Mouse (Mus musculus) ES-E14 (cell line): ENCODE data around the gene Rps10. TPM values are rescaled to one million over a fixed set of nuclear protein-coding genes. Genes with fewer than 3 reads are reported as not detected.
A peak's percentile ranks its signal among the peaks of the same experiment; 100 is the strongest.

ENCODE experiments used
- DNase-seq: peaks from one replicate; pipeline ENCODE4 v3.0.0-alpha.2; 2013; ENCODE audit warnings: low read depth, low spot score
- H3K27ac ChIP-seq: 2 replicates; pipeline ENCODE4 v1.5.1; 2012; ENCODE audit warnings: low read depth, mild to moderate bottlenecking, low read length, moderate library complexity, mixed read lengths; ENCODE audit not compliant: poor library complexity, insufficient read depth, severe bottlenecking
- H3K36me3 ChIP-seq: 2 replicates; pipeline ENCODE4 v1.6.1; 2012; ENCODE audit warnings: mild to moderate bottlenecking, low read length, moderate library complexity, mixed read lengths; ENCODE audit not compliant: control insufficient read depth, poor library complexity, insufficient read depth, severe bottlenecking
- H3K4me1 ChIP-seq, 2 experiments: fragments of 150-350 bp in 1 of 2; sonication (generic) in 1 of 2; 2 replicates each; pipeline ENCODE4 v1.6.1; 2012; ENCODE audit warnings: low read length in 2 of 2, mild to moderate bottlenecking in 1 of 2, mixed read lengths in 1 of 2; ENCODE audit not compliant: control insufficient read depth in 2 of 2, insufficient read depth in 2 of 2, poor library complexity in 1 of 2
- H3K4me3 ChIP-seq, 2 experiments: fragments of 150-350 bp in 1 of 2; sonication (generic) in 1 of 2; 2 replicates each; pipeline ENCODE4 v1.5.1; 2012; ENCODE audit warnings: low read length in 2 of 2, low read depth in 1 of 2, mild to moderate bottlenecking in 1 of 2, mixed read lengths in 1 of 2; ENCODE audit not compliant: insufficient read depth in 1 of 2, poor library complexity in 1 of 2, severe bottlenecking in 1 of 2
- H3K9ac ChIP-seq: 2 replicates; pipeline ENCODE4 v1.6.1; 2012; ENCODE audit warnings: low read depth, mild to moderate bottlenecking, low read length, mixed read lengths; ENCODE audit not compliant: poor library complexity, insufficient read depth, severe bottlenecking
- H3K9me3 ChIP-seq: fragments of 150-350 bp; sonication (generic); 2 replicates; pipeline ENCODE4 v1.6.1; 2012; ENCODE audit warnings: low read depth, mild to moderate bottlenecking, low read length; ENCODE audit not compliant: control insufficient read depth, insufficient read depth
- CHD2 ChIP-seq: IDR thresholded peaks from 2 replicates; pipeline ENCODE4 v1.6.1; 2014; ENCODE audit warnings: mild to moderate bottlenecking, low read depth, low read length, inconsistent platforms
- HCFC1 ChIP-seq: IDR thresholded peaks from 2 replicates; pipeline ENCODE4 v1.6.1; 2012; ENCODE audit warnings: low read length, inconsistent platforms, borderline replicate concordance; ENCODE audit not compliant: insufficient read depth
- MAFK ChIP-seq: IDR thresholded peaks from 2 replicates; pipeline ENCODE4 v1.6.1; 2014; ENCODE audit warnings: mild to moderate bottlenecking, low read depth, low read length, inconsistent platforms; ENCODE audit not compliant: insufficient read depth
- ZC3H11A ChIP-seq: IDR thresholded peaks from 2 replicates; pipeline ENCODE4 v1.6.1; 2012; ENCODE audit warnings: low read depth, mild to moderate bottlenecking, inconsistent platforms, low read length, borderline replicate concordance
- ZNF384 ChIP-seq: IDR thresholded peaks from 2 replicates; pipeline ENCODE4 v1.6.1; 2012; ENCODE audit warnings: low read depth, low read length, inconsistent platforms
- in situ Hi-C, 2 experiments: fragments of 600-800 bp; cut with MboI; formaldehyde crosslinking; loops; one replicate each; pipeline ENCODE4 v1.15.1; 2025; ENCODE audit warnings: low sequenced_read_pairs in 2 of 2, inconsistent platforms in 1 of 2; ENCODE audit not compliant: unreplicated experiment in 2 of 2
- total RNA-seq: library from RNA; depleted of rRNA; stranded (reverse); fragments of 300-350 nt; gene quantifications from 2 replicates; pipeline ENCODE4 v1.2.3, GENCODE M21; 2012

Rps10 gene
- total RNA-seq, 1 experiment, result 1,842 TPM

DNA sequence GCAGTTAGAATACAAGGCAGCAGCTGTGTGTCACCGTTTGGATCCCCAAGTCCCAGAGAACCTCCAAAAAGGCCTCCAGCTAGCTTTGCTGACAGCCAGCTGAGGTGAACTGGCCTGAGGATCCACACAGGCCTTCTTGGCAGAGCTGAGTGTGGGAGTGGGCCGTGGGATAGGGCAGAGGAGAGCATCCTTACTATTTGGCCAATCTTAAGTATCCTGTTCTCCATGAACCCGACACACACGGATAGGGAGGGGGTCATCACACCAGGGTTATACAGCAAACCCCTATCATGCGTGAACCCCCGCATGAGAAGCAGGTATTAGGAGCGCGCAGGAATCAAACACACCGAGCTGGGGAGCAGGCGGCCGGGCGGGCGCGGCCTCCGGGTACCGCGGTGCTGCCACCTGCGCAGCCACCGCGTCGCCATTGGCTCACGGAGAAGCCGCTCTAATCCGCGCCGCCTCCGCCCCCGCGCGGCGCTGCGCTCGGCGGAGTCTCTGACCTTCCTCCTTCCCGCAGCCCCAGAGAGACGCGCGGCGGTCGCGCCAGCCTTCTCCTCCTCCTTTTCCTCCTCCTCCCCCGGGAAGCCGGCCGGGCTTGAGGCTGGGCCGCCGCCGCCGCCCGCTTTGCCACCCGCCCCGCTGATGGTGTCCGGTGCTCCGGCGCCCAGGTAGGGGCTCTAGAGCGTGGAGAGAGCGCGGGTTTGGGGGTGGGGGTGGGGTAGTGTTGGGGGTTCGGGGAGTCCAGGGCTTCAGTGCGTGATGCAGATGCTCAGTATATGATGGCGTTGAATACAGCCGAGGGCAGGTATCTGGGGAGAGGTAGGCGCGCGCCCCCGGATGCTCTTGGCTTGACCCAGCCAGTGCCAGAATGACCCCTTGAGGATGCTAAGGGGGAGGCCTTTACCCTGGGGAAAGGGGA, 18.9 kb upstream of the Rps10 start, which contains the start of gene Pacsin1:
Gene Pacsin1, plus strand, starts transcription at position 421 of the 922 bp plus-strand sequence.
- Histone ChIP-seq H3K4me1 (peaks cover 1 to 15% of the 10 kb centered on the region in 2 experiments; a peak in 1 of 4 replicates), H3K4me3 (peak within 1 kb of the TSS; percentile 68 to 72), H3K27ac (no peak within 1 kb of the TSS), H3K9ac (peak within 1 kb of the TSS; percentile 39), H3K36me3 (no peaks in the 10 kb centered on the region), H3K9me3 (no peaks in the 10 kb centered on the region)
- TF ChIP-seq CHD2, result no peak
- no peak for TF ChIP-seq MAFK
- no peak for TF ChIP-seq ZC3H11A
- TF ChIP-seq HCFC1, result no peak
- no peak for TF ChIP-seq ZNF384
- DNase-seq, result no peak
- in situ Hi-C loops, result no loop called here

DNA sequence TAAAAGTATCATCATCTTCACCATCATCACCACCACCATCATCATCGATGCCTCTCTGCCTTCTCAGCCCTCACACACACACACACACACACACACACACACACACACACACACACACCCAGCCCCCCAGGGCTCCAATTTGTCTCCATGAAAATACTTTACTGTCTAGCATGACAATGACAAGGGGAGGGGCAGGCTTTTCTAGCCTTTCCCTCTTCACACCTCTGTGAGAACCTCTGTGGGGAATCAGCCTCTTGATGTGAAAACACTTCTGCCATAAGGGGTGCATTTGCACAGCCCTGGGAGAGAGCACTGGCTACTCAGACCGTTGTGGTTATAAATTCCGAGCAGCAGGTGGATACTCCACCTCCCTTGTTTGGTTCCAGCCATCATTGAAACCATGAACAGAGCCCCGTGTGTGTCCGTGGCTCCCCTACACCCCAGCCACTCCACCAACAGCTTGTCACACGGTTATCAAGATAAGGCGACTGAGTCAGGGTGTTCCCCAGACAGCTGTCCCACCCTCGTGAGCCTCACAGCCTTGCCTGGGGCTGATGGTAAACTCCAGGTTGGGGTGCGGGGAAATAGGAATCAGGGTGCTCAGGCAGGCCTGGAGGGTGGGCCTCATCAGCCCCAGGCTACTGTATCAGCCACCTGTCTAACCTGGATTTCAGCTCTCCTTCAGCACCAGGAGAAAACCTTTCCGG, 16.9 kb upstream of the Rps10 start:
- peaks cover 1 to 15% of the 10 kb centered on the region in 2 experiments; a peak in 1 of 4 replicates for H3K4me1 ChIP-seq
- no peak overlapping the region for H3K9ac ChIP-seq
- in situ Hi-C loops, result no loop called here
- H3K9me3 ChIP-seq, result no peaks in the 10 kb centered on the region
- no peak overlapping the region for H3K4me3 ChIP-seq
- DNase-seq, result no peak
- H3K36me3 ChIP-seq, result no peaks in the 10 kb centered on the region
- no peak overlapping the region for H3K27ac ChIP-seq
- TF ChIP-seq ZC3H11A (no peak), HCFC1 (no peak), ZNF384 (no peak), MAFK (no peak), CHD2 (no peak)

DNA sequence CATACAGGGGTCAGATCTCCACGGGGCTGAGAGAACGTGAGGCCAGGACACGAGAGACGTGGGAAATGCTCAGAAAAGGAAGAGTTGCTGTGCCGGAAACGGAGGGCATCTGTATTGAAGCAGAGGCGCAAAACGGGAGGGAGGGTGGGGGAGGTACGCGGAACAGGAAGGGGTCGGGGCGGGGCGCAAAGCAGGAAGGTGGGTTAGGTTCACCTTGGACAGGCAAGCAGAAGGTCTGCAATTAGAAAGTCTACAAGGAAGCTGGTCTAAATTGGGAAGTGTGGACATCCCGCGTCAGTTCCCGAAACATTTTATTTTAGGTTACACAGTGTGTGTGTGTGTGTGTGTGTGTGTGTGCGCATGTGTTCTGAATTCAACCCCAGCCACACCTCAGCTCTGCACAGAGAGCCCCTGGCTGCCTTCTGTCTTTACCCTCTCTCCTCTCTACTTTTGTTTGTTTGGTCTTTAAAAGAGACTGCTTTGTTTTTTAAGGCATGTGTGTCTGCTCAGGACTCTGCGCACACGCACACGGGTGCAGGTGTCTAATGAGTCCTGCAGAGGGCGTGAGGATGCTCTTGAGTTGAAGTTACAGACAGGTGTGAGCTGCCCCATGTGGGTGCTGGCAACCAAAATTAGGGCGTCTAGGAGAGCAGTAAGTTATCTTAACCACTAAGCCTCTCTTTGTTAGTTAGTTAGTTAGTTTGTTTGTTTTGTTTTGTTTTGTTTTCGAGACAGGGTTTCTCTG, 15.7 kb upstream of the Rps10 start:
- Histone ChIP-seq H3K4me1 (peaks cover 1 to 15% of the 10 kb centered on the region in 2 experiments; a peak in 1 of 4 replicates), H3K27ac (no peak overlapping the region), H3K9me3 (no peaks in the 10 kb centered on the region), H3K9ac (no peak overlapping the region), H3K4me3 (no peak overlapping the region; a peak in 1 of 4 replicates), H3K36me3 (no peaks in the 10 kb centered on the region)
- in situ Hi-C loops, result no loop called here
- DNase-seq, result no peak
- no peak for TF ChIP-seq ZNF384
- TF ChIP-seq CHD2, result no peak
- TF ChIP-seq ZC3H11A, result no peak
- no peak for TF ChIP-seq MAFK
- no peak for TF ChIP-seq HCFC1

DNA sequence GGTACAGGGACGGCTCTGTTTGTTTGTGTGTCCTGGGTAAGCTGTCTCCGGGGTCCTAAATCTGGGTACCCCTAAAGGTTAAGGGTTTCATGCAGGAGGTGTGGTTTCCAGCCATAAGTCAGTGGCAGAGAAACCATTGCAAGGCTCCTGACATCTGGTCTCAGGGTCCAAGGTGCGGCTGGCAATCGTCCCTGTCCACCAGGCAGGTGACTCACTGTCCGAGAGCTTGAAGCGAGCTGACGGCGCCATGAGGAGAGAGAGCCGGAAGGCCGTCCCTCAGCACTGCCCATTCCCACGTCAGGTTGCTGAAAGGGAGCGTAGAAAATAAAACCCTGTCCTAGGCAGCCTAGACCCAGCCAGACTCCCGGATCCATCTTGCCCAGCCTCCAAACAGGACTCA, 14.1 kb upstream of the Rps10 start:
- no peaks in the 10 kb centered on the region for H3K9me3 ChIP-seq
- no peaks in the 10 kb centered on the region for H3K36me3 ChIP-seq
- DNase-seq, result no peak
- H3K4me3 ChIP-seq, result no peak overlapping the region
- in situ Hi-C loops, result no loop called here
- H3K27ac ChIP-seq, result no peak overlapping the region
- no peak for TF ChIP-seq ZC3H11A
- no peak for TF ChIP-seq CHD2
- no peak for TF ChIP-seq ZNF384
- no peak for TF ChIP-seq MAFK
- no peak for TF ChIP-seq HCFC1
- H3K9ac ChIP-seq, result no peak overlapping the region
- H3K4me1 ChIP-seq, result peaks cover 3 to 15% of the 10 kb centered on the region in 2 experiments; a peak in 1 of 4 replicates
